Mouse (Mus musculus) erythroblast, embryonic 14.5 days (primary cell): ENCODE results near the gene Mapk3.

ENCODE experiments used
- GATA1 ChIP-seq: IDR thresholded peaks from 2 replicates; pipeline ENCODE4 v1.6.1; 2012; ENCODE audit warnings: low read length, inconsistent platforms, mixed read lengths
- TAL1 ChIP-seq: IDR thresholded peaks from 3 replicates; pipeline ENCODE4 v1.6.1; 2012; ENCODE audit warnings: low read length, inconsistent platforms, mixed read lengths

GRCm38 (mm10) chr7:126801057-126801422 lies 41.6 kb downstream of the Mapk3 start:
- TF ChIP-seq TAL1 (no peak), GATA1 (no peak)
